Mouse (Mus musculus): ENCODE results near the gene Slc5a1. TPM values are rescaled to one million over a fixed set of nuclear protein-coding genes. Genes with fewer than 3 reads are reported as not detected.

Slc5a1 gene
- total RNA-seq, 2 experiments from 2014 or later: 0.08 TPM; not detected in 1

GRCm38 (mm10) chr5:33147691-33148090 lies 43.7 kb downstream of the Slc5a1 start:
- DNase-seq: peak; percentile 19
- intact Hi-C loops (cut with DNase I): no loop called here

GRCm38 (mm10) chr5:33193567-33193966 lies 89.5 kb downstream of the Slc5a1 start:
- no peak for DNase-seq
- intact Hi-C loops (cut with DNase I): no loop called here

- intact Hi-C loops (cut with DNase I): no loop called here
- no peak for DNase-seq
Observed at GRCm38 (mm10) chr5:33195246-33195852, 91.3 kb downstream of the Slc5a1 start.

- no peak for DNase-seq
- intact Hi-C loops (cut with DNase I): loop anchor here (5.0 to 10.0 kb wide), 2 partner anchors 52 to 175 kb away; partner anchors contain the start of gene Uvssa
Observed at GRCm38 (mm10) chr5:33200071-33200470, 96.1 kb downstream of the Slc5a1 start.

GRCm38 (mm10) chr5:33201697-33202096 lies 97.7 kb downstream of the Slc5a1 start:
- DNase-seq: no peak

GRCm38 (mm10) chr5:33202516-33203170 lies 98.6 kb downstream of the Slc5a1 start:
- intact Hi-C loops (cut with DNase I): loop anchor here (5.0 to 10.0 kb wide), 2 partner anchors 50 to 172 kb away; partner anchors contain the start of gene Uvssa
- no peak for DNase-seq

More at GRCm38 (mm10) chr5:33201697-33202096, 97.7 kb downstream of the Slc5a1 start:
- intact Hi-C loops (cut with DNase I): loop anchor here (5.0 to 10.0 kb wide), 2 partner anchors 51 to 173 kb away; partner anchors contain the start of gene Uvssa

GRCm38 (mm10) chr5:33203171-33203565 lies 99.1 kb downstream of the Slc5a1 start:
- intact Hi-C loops (cut with DNase I): loop anchor here (5.0 to 10.0 kb wide), 2 partner anchors 49 to 172 kb away; partner anchors contain the start of gene Uvssa
- no peak for DNase-seq

GRCm38 (mm10) chr5:33203691-33204242 lies 99.7 kb downstream of the Slc5a1 start:
- intact Hi-C loops (cut with DNase I): loop anchor here (5.0 to 10.0 kb wide), 2 partner anchors 49 to 171 kb away; partner anchors contain the start of gene Uvssa
- peak; percentile 85 for DNase-seq

- DNase-seq: no peak
- intact Hi-C loops (cut with DNase I): loop anchor here (5.0 to 10.0 kb wide), 2 partner anchors 48 to 171 kb away; partner anchors contain the start of gene Uvssa
Observed at GRCm38 (mm10) chr5:33204284-33204683, 100.3 kb downstream of the Slc5a1 start.

GRCm38 (mm10) chr5:33206328-33206727 lies 102.3 kb downstream of the Slc5a1 start:
- intact Hi-C loops (cut with DNase I): loop anchor here (10.0 kb wide), 1 partner anchor 168 kb away; the partner anchor contains the start of gene Uvssa
- no peak for DNase-seq

GRCm38 (mm10) chr5:33207136-33207535 lies 103.1 kb downstream of the Slc5a1 start:
- intact Hi-C loops (cut with DNase I): loop anchor here (10.0 kb wide), 1 partner anchor 168 kb away; the partner anchor contains the start of gene Uvssa
- DNase-seq: no peak

GRCm38 (mm10) chr5:33208533-33209245 lies 104.7 kb downstream of the Slc5a1 start:
- intact Hi-C loops (cut with DNase I): loop anchor here (10.0 kb wide), 1 partner anchor 166 kb away; the partner anchor contains the start of gene Uvssa
- DNase-seq: no peak

- no peak for DNase-seq
- intact Hi-C loops (cut with DNase I): no loop called here
Observed at GRCm38 (mm10) chr5:33210515-33210914, 106.5 kb downstream of the Slc5a1 start.

GRCm38 (mm10) chr5:33211254-33211653 lies 107.2 kb downstream of the Slc5a1 start:
- intact Hi-C loops (cut with DNase I): no loop called here
- DNase-seq: no peak

Other genes with a start within 250 kb of the Slc5a1 start
- 10 to 100 TPM; 26.3 to 31.1 TPM for gene Prr14l, start 250.0 kb upstream of the Slc5a1 start, total RNA-seq (2021)
- 10 to 100 TPM; 48.2 to 50.7 TPM for gene Depdc5, start 240.5 kb upstream of the Slc5a1 start, total RNA-seq (2021)
- gene Ywhah, start 85.4 kb upstream of the Slc5a1 start, total RNA-seq (2021): 100 to 1,000 TPM; 633 to 669 TPM
- gene Spon2, start 114.2 kb downstream of the Slc5a1 start, total RNA-seq (2021): 1 to 10 TPM; 2.4 to 2.7 TPM
- gene Ctbp1, start 170.8 kb downstream of the Slc5a1 start, total RNA-seq (2021): 100 to 1,000 TPM; 311 TPM
- 10 to 100 TPM; 89.1 to 94.1 TPM for gene Maea, start 231.3 kb downstream of the Slc5a1 start, total RNA-seq (2021)

All from left cerebral cortex, postnatal 4 days (tissue).